Mouse (Mus musculus) embryonic fibroblast, embryonic 13.5 days (primary cell): ENCODE data around the gene Grin3b. TPM values are rescaled to one million over a fixed set of nuclear protein-coding genes. Genes with fewer than 3 reads are reported as not detected.
"Not testable (repeated sequence)": the region's sequence is repeated elsewhere in the genome, so short reads cannot be mapped to it uniquely, and the experiment has no call there.

Experiments
- H3K27ac ChIP-seq: 2 replicates; pipeline ENCODE4 v1.5.1; 2012; ENCODE audit warnings: low read length, control low read depth, inconsistent platforms; ENCODE audit not compliant: insufficient read depth
- H3K4me1 ChIP-seq: 2 replicates; pipeline ENCODE4 v1.6.1; 2011; ENCODE audit warnings: low read length; ENCODE audit not compliant: control insufficient read depth, insufficient read depth
- H3K4me3 ChIP-seq: 2 replicates; pipeline ENCODE4 v1.5.1; 2011; ENCODE audit warnings: mild to moderate bottlenecking, control low read depth, low read length; ENCODE audit not compliant: insufficient read depth
- CTCF ChIP-seq: IDR thresholded peaks from 2 replicates; pipeline ENCODE4 v1.5.1; 2011; ENCODE audit warnings: mild to moderate bottlenecking, control low read depth, low read length, moderate library complexity, borderline replicate concordance; ENCODE audit not compliant: insufficient read depth
- POLR2A ChIP-seq: IDR thresholded peaks from 2 replicates; pipeline ENCODE4 v1.6.1; 2011; ENCODE audit warnings: low read depth, mild to moderate bottlenecking, control low read depth, low read length, moderate library complexity
- polyA plus RNA-seq: library from polyadenylated mRNA; stranded (reverse); fragments of >200 nt; gene quantifications from 2 replicates; pipeline ENCODE4 v1.2.4, GENCODE M21; 2011; ENCODE audit warnings: low read depth; ENCODE audit not compliant: missing spikeins, insufficient read length

The Grin3b gene
- polyA plus RNA-seq, 1 experiment = 0.16 TPM

DNA sequence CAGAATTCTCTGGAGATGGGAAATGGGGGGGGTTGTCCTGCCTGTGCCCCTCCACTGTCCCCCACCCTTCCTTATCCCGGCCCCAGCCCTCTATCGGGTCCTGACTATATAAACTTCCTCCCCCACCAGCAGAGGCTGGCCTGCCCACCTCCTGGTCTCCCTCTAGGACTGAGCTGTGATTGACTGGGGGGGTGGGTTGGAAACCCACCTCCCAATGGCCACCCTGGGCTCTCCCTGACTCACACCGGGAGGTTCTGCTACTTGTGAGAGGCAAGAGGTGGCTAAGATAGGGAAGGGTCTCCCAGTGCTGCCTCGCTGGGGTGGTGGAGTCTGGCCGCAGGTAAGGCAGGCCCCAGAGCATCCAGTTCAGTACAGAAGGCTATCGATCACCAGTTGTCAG lies 23.0 kb upstream of the Grin3b start:
- peaks cover 5% of the 10 kb centered on the region; the same call in 1 of the 2 replicates for H3K4me1 ChIP-seq
- H3K27ac ChIP-seq = no peak overlapping the region
- no peak for TF ChIP-seq POLR2A
- TF ChIP-seq CTCF = no peak
- no peak overlapping the region for H3K4me3 ChIP-seq

DNA sequence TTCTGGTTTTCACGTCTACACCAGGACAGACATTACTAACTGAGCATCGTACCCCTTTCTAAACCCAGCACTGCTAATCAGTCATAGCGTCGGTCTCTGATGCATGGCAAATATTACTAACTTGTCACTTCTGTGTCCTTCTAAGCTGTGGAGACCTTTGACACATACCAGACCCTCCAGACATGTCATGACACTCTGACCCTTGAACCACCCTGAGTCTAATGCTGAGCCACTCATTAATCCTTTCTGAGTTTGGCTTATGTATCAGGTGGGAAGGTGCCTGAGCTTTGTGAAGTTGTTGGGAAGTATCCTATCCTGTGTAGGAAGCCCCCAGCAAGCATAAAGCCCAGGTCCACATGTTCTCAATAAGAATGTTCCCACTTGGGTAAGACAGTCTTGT lies 20.6 kb upstream of the Grin3b start:
- Histone ChIP-seq H3K4me3 (no peak overlapping the region), H3K27ac (no peak overlapping the region), H3K4me1 (no peaks in the 10 kb centered on the region; the same call in 1 of the 2 replicates)
- TF ChIP-seq POLR2A (no peak), CTCF (no peak)

DNA sequence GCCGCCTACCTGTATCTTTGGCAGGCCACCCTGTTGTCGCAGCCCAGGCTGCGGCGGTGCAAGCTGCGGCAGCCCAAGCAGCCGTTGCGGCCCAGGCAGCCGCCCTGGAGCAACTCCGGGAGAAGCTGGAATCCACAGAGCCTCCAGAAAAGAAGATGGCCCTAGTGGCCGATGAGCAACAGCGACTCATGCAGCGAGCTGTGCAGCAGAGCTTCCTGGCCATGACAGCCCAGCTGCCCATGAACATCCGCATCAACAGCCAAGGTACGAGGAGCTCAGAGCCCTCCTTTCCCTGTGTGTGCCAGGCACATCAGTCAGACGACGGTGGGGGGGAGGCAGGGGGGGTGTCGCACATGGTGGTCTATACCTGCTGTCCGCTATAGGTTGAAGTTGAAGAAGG lies 19.9 kb upstream of the Grin3b start:
- H3K27ac ChIP-seq = no peak overlapping the region

DNA sequence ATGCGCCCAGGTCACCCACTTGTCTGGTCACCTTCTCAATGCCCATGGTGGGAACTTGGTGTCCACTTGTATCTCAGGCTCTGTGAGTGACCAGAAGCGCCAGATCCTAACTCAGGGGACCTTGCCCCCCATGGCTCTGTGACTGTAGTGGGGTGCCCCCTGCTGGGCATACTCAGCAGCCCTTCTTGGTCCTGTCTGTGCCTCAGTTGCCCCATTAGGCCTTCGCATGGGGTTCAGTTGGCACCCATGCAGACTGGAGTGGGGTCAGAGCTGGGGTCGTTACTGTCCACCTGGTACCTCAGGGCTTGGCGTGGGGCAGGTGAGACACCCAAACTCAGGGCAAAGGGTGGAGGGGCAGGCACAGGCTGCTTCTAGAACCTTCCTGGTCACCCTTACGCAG lies 16.6 kb upstream of the Grin3b start:
- Histone ChIP-seq H3K4me1 (no peaks in the 10 kb centered on the region), H3K27ac (no peak overlapping the region), H3K4me3 (no peak overlapping the region)
- TF ChIP-seq POLR2A = no peak
- TF ChIP-seq CTCF = peak; percentile 51; the same call in 1 of the 2 replicates

More for the DNA sequence above, 19.9 kb upstream of the Grin3b start:
- Histone ChIP-seq H3K4me1 (no peaks in the 10 kb centered on the region; the same call in 1 of the 2 replicates), H3K4me3 (no peak overlapping the region)
- no peak for TF ChIP-seq POLR2A
- TF ChIP-seq CTCF = no peak

DNA sequence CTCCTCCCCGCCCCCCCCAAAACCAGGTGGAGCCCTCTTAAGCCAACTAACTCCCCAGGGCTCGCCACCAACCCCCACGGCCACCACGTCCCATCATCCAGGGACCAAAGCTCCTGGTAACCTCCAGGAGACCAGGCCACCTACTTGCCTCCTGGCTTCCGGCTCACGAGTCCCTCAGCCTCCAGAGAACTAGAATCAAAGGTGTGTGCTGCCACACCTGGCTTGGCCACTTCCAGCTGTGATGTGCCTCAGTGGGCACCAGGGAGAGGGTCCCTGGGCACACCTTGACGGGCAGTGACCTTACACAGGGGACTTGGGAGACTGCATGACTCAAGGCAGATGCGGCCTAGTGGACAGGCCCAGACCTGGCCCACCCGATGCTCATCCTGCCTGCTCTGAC lies 14.8 kb upstream of the Grin3b start:
- TF ChIP-seq CTCF (no peak), POLR2A (no peak)
- Histone ChIP-seq H3K4me3 (no peak overlapping the region), H3K4me1 (no peaks in the 10 kb centered on the region), H3K27ac (no peak overlapping the region)

DNA sequence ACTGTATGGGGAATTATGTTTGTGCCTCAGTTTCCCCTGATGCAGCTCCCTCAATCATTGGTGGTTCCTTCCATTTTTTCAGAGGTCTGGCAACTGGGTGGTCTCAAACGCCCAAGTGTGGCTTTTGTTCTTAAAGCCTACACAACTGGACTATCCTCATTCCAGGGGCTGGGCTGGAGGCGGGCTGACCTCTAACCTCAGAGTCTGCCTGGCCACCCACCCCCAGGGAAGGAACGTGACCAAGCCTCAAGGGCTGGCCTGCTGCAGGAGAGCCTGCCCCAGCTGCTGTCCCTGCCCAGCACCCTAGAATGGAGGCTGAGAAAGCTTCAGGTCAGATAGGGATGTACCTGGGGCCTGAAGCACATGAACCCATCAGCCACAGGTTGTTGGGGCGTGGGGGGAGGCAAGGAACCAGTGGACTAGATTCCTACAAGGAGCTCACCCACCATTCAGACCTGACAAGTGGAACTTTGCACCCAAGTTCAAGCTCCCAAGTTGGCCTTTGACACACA lies 13.8 kb upstream of the Grin3b start:
- TF ChIP-seq POLR2A = no peak
- H3K4me1 ChIP-seq = peaks cover 5% of the 10 kb centered on the region
- no peak overlapping the region for H3K4me3 ChIP-seq
- H3K27ac ChIP-seq = no peak overlapping the region

DNA sequence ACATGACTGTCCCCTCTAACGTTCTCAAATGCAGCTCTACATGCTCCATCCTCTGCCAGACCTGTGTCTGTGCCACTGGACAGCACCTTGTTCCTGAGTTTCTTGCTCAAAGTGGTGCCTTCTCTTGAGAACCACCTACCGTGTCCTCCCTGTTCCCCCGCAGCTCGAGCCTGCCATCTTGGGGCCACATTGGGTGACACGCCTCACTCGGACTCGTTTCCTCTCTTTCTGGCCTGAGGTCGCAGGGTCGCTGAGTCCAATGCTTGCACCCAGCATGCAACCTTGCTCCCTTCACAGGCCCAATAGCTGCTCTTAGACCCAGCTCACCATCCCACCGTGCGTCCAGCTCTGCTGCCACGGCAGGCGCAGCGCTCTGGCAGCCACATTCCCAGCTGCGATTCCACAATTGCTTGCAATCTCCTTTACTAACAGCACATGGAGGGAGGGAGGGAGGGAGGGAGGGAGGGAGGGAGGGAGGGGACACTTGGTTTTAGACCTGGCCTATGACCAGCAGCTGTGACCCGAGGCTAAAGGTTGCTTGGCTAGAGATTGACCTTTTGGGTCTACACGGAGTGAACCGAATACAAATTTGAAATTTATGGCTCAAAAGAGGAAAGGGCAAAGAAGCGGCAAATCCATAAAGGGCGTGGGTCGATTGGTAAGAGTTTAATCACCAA lies 12.2 kb upstream of the Grin3b start:
- Histone ChIP-seq H3K4me1 (peaks cover 5% of the 10 kb centered on the region), H3K27ac (no peak overlapping the region), H3K4me3 (no peak overlapping the region)
- TF ChIP-seq POLR2A (no peak), CTCF (peak; percentile 98)

DNA sequence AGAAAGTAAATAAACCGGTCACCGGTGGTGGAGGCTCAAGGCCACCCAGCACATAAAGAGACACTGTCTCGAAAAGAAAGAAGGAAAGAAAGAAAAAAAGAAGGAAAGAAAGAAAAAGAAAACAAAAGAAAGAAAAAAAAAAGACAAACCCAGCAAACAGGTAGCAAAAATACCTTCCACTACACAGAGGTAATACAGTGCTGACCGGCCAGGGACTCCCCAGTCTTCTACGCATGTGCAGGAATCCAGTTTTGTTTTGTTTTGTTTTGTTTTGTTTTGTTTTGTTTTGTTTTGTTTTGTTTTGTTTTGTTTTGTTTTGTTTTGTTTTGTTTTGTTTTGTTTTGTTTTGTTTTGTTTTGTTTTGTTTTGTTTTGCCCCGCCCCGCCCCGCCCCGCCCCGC lies 11.1 kb upstream of the Grin3b start:
- H3K4me3 ChIP-seq, H3K4me1 ChIP-seq, H3K27ac ChIP-seq: not testable (repeated sequence)

DNA sequence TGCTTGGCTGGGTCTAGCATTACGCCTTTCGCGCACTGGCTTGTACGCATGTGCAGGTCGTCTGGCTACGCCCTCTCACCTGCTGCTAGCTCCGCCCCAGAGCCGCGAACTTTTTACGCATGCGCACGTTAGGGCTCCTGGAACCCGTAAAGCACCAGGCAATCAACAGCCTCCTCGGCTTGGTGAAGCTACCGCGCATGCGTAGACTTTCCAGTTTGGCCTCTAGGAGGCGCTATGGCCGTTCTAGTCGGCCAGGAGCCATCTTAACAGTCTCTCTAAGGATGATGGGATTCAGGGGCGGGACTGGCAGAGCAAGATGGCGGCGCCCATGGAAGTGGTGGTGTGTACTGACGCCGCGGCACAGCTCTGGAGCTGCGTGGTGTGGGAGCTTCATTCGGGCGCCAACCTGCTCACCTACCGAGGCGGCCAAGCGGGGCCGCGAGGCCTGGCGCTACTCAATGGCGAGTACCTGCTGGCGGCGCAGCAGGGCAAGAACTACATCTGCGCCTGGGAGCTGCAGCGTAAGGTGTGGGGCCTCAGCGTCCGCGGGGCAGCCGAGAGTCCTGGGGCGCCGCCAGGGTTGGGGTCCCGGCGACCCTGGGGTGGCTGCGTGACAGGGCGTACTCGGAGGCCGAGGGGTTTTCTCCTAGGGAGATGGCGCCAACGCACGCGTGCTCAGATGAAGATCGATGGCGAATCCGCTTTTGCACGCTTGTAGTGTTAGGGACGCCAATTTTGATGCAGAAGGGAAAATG lies 10.5 kb upstream of the Grin3b start, which contains the start of gene Wdr18:
TSS of gene Wdr18 (plus strand) at position 306 of the 755 bp plus-strand sequence.
- TF ChIP-seq CTCF (peak; percentile 70), POLR2A (peak; percentile 73)
- peak within 1 kb of the TSS; percentile 79 for H3K4me3 ChIP-seq
- H3K27ac ChIP-seq = no peak within 1 kb of the TSS
- peaks cover 5% of the 10 kb centered on the region for H3K4me1 ChIP-seq

DNA sequence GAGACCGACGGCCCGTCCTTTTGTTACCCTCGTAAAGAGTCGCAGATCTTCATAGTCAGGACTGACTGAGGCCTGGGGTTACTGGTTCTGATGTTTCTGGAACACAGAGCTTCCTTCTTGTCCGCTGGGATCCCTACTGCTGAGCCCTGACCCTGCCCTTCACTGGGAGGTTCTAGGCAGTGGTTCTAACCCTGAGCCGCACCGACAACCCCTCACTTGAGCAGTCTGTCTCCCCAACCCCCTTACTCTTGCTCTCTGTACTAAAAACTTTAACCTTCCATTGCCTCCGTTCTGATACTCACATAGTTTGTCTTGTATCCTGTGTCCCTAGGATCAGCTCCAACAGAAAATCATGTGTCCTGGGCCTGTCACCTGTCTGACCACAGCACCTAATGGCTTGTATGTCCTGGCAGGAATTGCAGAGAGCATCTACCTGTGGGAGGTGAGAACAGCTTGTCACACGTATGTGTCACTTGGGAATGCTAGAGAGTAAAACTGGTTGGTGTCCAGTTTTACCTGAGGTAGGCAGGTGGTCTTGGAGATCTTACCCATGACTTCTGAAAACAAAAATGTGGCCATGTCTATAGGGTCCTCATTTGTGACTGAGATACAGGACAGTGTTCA lies 9.7 kb upstream of the Grin3b start:
- H3K4me3 ChIP-seq = peak overlapping the region; percentile 79
- peaks cover 5% of the 10 kb centered on the region for H3K4me1 ChIP-seq
- TF ChIP-seq CTCF = no peak
- no peak for TF ChIP-seq POLR2A
- H3K27ac ChIP-seq = no peak overlapping the region
